ENCODE assay signal across 22 mouse cellular contexts in genomic region chr8:79159397-79159796, GRCm38 (mm10).
DNase-seq lines count a peak whose midpoint lies in the region; ATAC-seq and TF ChIP-seq lines count a peak whose summit lies in the region.
"Had no signal": no experiment of that assay in that cellular context is flagged by ENCODE, and none has a peak within 500 bp of the region (broad histone marks: within the 10 kb centered on the region; RNA-seq: fewer than 3 reads in every experiment).

No protein-coding gene starts in this region.

- peak; percentile 24 to 28 for DNase-seq in spleen, adult 2 months (ENCODE audit: low read depth in 1 of 2, low spot score in 2 of 2)
- DNase-seq in spleen, adult 12 weeks (ENCODE audit: low spot score) = no peak
- DNase-seq in yolk sac, embryonic 10.5 days (ENCODE audit: low spot score) = no peak
- DNase-seq in heart, adult 11 months = no peak
- DNase-seq: adrenal gland, postnatal 10 days; cerebellum, adult 11-12 months; cerebellum, adult 9-10 months; cerebellum, postnatal 25 days; gastrocnemius, adult 2 months; gastrocnemius, postnatal 25 days; heart, adult 18-20 months; heart, postnatal 10 days had no signal

- H3K27ac ChIP-seq in spleen, adult 2 months (ENCODE audit: insufficient read depth, low read length) = no peak overlapping the region
- H3K27ac ChIP-seq: embryonic facial prominence, embryonic 15.5 days; forebrain, embryonic 10.5 days; gastrocnemius, adult 2 months; heart, embryonic 10.5 days; hindbrain, embryonic 10.5 days; hindbrain, embryonic 14.5 days had no signal

- WGBS in spleen, adult 2 months = 54% methylated on average over 9 of the region's 9 CpGs

- no peaks in the 10 kb centered on the region for H3K36me3 ChIP-seq in spleen, adult 2 months (ENCODE audit: control insufficient read depth, insufficient read depth, low read length)

- H3K27me3 ChIP-seq in spleen, adult 2 months (ENCODE audit: control insufficient read depth, insufficient read depth, low read length) = no peaks in the 10 kb centered on the region
- H3K27me3 ChIP-seq: embryonic facial prominence, embryonic 15.5 days had no signal

- H3K4me3 ChIP-seq in spleen, adult 2 months (ENCODE audit: extremely low read depth, insufficient read depth, insufficient read length) = no peak overlapping the region
- H3K4me3 ChIP-seq: embryonic facial prominence, embryonic 15.5 days; erythroblast, embryonic 14.5 days; forebrain, embryonic 10.5 days; gastrocnemius, adult 2 months; heart, embryonic 10.5 days; hindbrain, embryonic 10.5 days had no signal

- ATAC-seq in granulocyte monocyte progenitor cell, adult 5-6 weeks (replicated peaks; ENCODE audit: poor library complexity, severe bottlenecking) = peak; percentile 28
- peak; percentile 19 for ATAC-seq in monocyte, adult 5-6 weeks (replicated peaks; ENCODE audit: insufficient number of reproducible peaks, low FRiP score, low TSS enrichment, poor library complexity, severe bottlenecking)
- no peak for ATAC-seq in CD4-positive, CD25-positive, alpha-beta regulatory T cell, adult 4 months
- ATAC-seq: forebrain, embryonic 14.5 days had no signal

- TF ChIP-seq CTCF in spleen, adult 2 months (IDR thresholded peaks at IDR 0.05; ENCODE audit: extremely low read depth, insufficient read depth, insufficient read length, insufficient replicate concordance) = no peak

- no peak for TF ChIP-seq POLR2A in spleen, adult 2 months (IDR thresholded peaks at IDR 0.05; ENCODE audit: low read depth, low read length)

- peaks cover 26% of the 10 kb centered on the region for H3K4me1 ChIP-seq in spleen, adult 2 months (ENCODE audit: control insufficient read depth, insufficient read depth, insufficient read length)

Comparison
In these comparisons a context has a peak if more than half of its experiments do, and no peak if none do; other contexts are left out.
1. DNase-seq: peak in spleen, adult 2 months (2 of 2); none in spleen, adult 12 weeks (single experiment), yolk sac, embryonic 10.5 days (single experiment) and heart, adult 11 months (single experiment).